Mouse (Mus musculus): ENCODE measurements around the gene Tor3a.

The Tor3a gene

DNA sequence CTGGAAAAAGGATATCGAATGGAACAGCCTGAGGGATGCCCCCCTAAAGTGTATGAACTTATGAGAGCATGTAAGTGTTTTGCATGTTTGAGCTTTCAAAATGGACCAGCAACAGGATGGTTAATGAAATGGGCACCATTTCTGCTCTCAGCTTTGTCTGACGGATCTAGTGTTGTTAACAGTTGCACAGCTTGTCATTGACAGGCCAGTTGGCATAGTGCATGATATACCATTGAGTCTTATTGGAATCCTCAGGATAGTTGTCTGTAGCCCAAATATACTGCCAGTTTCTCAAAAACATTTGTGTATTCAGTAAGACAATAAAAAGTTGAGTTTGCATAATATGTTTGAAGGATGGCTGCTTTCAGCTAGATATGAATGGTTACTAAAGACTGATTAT is 39.0 kb downstream of the Tor3a start:
- WGBS, result 77% methylated on average over 2 of the region's 2 CpGs

DNA sequence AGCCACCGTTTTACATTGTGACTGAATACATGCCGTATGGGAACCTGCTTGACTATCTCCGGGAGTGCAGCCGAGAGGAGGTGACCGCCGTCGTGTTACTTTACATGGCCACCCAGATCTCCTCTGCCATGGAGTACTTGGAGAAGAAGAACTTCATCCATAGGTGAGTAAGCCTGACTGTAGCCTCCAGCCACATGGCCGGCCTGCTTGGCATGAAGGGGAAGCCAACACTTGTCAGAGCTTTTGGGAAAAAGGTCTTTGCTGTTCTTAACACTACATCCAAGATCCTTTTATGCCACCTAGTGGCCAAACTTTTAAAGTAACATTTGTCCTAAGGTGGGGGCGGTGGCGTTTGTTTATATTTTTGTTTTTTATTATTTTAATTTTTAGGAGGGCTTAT is 41.1 kb downstream of the Tor3a start:
- 68% methylated on average over 10 of the region's 10 CpGs for WGBS

DNA sequence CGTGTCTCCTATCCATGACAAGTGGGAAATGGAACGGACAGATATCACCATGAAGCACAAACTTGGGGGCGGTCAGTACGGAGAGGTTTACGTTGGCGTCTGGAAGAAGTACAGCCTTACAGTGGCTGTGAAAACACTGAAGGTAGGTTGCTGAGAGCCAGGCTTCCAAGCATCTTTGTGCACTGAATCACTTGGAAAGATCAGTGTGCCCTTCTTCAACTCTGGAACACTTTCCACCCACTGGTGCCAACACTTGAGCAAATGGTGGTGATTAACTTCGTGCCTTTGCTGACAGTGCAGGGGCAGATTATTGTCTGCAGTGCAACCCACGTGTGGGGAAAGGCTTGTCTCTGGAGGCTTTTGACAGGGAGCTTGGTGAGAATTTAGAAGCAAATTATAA is 44.2 kb downstream of the Tor3a start:
- 61% methylated on average over 8 of the region's 8 CpGs for WGBS

DNA sequence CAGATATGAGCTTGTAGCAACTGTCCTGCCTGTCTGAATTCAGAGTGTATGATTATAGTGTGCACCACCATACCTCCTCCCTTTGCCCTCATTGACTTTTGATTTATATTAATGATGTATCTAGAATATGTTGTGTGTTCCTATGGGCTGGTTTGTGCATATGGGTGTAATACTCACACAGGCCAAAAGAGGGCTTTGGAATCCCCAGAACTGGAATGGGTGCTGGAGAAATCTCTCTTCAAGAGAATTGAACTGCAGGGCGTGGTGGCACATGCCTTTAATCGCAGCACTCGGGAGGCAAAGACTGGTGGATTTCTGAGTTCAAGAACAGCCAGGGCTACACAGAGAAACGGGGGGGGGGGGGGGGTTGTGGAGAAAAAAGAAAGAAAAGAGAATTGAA is 47.4 kb downstream of the Tor3a start:
- WGBS, result 90% methylated on average over 4 of the region's 4 CpGs

DNA sequence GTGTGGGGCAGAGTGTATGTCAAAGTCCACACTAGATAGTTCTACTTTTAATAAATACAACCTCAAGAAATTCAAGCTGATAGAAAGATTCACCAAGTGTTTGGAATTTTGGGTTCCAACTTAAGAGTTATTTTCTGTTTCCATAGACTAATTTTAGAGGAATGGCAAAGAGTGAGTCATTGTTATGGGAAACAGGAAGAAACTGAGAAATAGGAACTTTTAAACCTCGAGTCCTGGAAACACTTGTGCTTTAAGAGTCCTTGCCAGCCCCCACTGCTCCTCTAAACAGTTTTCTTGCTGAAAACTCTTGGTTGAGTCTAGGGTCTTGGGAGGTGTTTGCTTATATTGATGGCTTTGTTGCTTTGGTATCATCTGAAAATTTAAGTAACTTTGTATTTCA is 49.9 kb downstream of the Tor3a start:
- WGBS, result 13% methylated on average over 1 of the region's 1 CpGs

DNA sequence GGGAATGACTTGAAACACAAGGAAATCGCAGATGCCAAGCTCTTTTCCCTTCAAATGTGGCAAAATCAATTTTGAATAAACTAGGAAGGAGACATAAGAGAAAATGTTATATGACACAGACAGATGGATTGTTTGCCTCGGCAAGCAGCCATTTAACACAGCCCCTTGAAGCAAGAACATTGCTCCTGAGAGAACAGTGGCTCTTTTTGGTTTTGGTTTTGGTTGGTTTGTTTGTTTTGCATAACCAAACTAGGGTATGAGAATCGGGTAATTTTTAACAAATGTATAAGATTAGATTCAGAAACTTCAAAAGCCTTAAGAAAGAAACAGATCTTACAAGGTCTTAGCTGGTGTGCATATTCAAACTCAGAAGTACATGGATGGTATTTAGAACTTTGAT is 53.2 kb downstream of the Tor3a start:
- WGBS, result 49% methylated on average over 3 of the region's 3 CpGs

DNA sequence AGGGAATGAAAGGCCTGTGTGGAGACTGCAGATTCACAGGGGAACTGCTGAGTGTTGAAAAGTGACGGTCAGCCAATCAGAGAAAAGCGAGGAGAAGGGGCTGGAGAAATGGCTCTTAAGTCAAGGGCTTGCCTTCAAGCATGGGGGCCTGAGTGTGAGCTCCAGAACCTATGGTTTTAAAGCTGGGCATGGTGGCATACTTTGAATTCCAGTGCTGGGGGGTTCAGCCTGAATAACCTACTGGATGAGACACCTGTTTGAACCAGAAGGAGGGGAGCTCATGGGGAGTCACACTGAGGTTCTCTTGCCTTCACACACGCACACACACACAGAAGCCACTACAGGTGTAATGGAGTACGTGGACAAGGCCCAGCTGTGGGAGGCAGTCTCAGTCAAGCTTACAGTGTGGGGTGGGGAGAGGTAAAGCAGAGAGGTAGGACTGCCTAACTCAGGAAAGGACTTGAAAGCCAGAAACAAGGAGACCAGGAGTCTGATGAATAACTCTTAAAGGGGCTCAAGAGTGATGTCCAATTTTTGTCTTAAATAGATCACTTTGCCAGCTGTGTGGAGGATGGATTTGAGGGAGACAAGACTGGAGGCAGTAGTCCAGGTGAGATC is 53.8 kb downstream of the Tor3a start:
- 86% methylated on average over 4 of the region's 4 CpGs for WGBS

DNA sequence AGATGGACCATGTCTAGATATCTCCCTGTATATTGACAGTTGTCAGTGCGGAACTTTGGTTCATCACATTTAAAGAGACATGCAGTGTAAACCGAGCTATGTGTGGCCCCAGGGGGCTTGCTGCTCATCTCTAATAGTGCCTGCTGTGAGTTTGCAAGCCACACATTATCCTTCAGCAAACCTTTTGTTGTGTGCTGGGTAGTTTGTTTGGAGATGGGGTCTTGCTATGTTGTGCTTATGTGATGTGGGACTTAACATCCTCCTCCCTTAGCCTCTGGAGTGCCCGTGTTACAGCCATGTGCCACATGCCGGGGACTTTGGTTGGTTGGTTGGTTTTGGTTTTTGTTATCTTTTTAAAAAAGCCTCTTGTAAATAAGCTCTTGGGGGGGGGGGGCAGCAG is 56.3 kb downstream of the Tor3a start:
- 77% methylated on average over 4 of the region's 4 CpGs for WGBS

DNA sequence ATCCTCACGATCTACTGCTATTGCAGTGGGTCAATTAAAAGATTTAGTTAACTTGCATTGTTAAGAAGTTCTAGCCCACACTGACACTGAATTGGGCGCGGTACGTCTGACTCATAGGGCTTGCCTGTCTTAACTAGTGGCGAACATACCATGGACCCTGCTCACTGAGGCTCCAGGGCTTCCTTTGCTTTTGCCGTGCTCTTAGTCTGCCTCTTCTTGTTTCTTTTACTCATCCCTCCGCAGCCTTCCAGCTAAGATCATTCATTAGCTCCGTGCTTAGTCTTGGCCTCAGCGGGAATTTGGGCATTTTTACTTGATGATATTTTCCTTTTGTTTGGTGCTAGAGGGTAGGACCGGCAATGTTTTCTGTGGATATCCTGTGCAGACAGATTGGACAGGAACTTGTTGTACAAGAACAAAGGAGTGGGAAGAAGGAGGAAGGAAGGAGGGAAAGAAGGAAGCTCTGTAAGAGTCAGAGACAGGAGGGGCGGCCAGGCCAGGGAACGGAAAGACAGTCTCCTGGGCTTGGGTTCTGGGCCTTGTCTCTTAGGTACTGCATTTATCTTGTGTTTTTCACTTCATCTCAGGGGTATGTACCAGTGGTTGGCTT is 57.1 kb downstream of the Tor3a start:
- WGBS, result 43% methylated on average over 12 of the region's 12 CpGs

DNA sequence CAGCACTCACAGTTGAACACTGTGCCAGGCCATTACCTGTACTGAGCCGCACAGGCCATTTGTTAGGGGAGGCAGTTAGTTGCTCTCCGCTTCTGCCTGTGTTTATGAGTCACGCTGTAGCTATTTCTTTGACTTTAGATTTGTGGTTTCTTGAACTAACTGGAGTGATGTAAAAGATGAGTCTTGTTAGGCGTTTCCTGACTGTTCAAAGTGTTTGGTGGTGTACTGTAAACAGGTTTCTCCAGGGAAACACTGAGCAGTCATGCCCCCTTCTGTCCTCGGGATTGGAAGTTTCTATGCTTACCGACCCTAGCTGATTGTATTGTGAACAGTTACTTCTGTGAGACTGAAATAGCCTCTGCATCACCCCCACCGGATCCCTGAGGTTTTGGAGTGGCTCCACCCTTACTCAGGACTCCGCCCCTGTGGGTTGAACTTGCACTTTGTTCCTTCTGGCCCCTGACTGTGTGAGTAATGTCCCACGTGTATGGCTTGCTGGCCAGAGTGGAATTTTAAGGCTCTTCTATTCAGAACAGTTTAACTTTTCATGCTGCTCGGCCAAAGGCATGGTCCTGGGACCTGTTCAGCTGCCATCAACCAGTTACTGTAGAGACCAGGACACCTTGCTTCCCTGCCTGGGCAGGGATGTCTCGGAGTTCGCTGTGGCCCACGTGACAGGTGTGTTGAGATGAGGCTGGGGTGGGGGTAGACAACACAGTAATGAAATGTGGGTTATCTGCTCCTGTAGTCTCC is 58.6 kb downstream of the Tor3a start:
- 34% methylated on average over 13 of the region's 13 CpGs for WGBS

DNA sequence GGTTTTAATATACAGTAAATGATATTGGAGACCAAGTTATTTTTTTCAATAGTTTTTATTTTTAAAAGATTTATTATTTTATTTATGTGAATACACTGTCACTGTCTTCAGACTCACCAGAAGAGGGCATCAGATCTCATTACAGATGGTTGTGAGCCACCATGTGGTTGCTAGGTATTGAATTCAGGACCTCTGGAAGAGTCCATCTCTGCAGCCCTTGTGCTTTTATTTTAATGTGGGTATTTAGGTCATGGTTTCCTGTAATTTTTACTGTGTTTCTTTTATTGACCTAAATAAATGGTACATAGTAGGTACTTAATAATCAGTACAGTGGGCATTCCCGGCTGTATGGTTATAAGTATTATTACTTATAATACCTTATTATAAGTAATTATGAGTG is 59.4 kb downstream of the Tor3a start:
- 79% methylated on average over 1 of the region's 1 CpGs for WGBS

DNA sequence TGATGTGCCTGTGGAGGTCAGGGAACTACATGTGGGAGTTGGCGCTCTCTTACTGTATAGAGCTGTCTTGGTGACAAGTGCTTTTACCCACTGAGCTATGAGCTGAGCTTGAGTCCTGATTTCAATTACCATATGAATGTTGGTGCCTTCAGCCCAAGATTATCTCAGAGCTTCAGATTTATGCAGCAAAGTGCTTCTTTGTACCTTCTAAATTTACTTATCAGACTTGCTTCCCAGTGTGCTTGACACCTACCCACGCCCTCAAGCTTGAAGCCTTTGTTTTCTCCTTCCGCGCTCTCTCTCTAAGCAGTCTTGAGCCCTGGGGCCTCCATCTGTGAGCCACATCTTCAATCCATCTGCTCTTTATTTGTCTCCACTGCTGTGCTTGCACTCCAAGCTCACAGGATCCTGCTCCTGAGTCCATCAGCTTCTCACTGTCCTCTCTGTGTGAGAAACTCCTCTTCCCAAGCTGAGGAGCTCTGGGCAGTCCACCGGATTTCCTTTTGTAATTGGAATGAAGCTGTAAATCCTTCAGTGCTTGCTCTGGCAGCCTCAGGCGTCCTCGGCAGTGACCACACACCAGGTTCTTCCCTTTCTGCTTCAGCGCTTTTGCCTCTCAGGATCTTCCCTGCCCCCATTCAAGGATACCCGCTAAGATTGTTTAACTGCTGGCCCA is 60.2 kb downstream of the Tor3a start:
- 27% methylated on average over 9 of the region's 9 CpGs for WGBS

DNA sequence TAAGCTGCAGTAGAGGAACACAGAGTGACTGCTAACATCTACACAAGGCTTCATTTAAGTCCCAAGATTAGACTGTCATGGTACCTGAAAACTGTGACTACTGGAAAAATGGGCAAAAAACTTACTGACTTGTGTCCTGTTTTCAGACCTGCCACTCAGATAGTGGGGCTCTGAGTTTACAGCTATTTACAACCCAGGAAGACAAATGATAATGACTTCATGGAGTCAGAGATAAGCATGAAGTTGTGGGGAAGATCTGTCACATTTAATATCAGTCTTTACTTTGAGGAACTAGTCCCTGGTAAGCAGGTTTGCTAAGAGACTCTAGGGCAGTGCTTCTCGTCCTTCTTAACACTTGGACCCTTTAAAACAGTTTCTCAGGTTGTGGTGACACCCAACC is 63.9 kb downstream of the Tor3a start:
- WGBS, result 95% methylated on average over 1 of the region's 1 CpGs

DNA sequence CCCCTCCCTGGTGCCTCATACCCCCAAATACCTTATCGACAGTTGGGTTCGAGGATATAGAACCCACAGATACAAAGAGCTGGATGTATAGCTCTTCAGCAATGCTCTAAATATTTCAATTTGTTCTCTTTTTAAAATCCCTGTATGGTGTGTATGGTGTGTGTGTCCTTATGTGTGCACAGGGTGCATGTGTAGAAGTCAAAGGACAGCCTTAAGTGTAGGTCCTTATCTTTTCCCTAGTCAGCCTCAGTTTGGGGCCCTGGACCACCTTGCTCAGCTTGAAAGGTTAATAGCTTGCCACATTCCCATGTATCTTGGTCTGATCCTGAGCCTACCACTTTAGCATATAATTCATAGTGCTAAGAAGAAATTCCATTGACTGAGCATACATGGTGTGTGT is 65.7 kb downstream of the Tor3a start:
- WGBS, result 78% methylated on average over 2 of the region's 2 CpGs

DNA sequence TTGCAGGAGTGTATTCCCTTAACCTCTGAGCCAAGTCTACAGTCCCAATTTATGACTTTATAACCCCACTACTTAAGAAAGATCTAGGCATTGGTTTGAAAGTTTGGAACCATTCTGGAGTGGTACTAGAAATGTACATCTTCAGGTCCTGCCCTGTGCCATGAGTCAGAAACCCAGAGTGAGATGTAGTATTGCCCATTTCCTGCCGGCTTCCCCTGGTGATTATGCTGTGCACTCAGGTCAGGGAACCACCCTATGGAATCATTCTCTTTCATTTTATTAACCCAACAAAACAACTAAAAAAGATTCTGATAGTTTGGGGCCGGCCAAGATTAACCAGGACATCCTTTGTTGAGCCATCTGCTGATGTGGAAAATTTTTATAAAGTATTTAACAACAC is 68.2 kb downstream of the Tor3a start:
- 76% methylated on average over 2 of the region's 2 CpGs for WGBS

DNA sequence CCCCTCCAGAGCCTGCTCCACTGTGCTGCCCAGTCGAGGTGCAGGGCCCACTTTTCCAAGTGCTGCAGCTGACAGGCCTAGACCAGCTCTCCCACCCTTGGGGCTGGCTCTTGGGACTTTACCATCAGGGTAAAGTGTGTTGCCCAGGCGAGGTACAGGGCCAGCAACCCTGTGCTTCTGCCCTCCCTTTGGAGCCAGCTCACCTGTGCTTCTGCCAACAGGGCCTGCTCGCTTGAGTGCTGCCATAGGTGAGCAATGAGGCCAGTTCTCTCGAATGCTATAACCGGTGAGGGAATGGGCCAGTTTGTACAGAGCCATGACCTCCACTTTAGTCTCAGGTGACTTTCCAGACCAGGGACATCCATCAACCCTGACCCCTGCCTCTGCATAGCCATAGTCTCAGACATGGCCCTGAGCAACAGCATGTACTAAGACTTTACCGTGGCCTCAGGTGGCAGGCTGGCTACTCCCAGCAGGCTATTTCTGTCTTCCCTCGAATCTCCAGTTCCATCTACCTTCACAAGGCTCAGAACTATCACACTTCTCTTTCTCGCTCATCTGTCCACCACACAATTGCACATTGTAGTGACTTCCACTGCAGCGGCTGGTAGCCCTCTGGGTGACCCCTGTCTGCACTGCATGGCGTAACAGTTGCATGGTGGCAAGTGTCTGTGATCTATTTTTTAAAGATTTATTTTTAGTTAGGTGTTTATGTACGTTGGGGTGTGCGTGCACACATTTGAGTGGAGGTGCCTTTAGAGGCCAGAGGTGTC is 68.9 kb downstream of the Tor3a start:
- WGBS, result 75% methylated on average over 12 of the region's 12 CpGs

Data from cerebral cortex, adult 2 months (tissue).